Mouse (Mus musculus) myocyte (in vitro differentiated cells): ENCODE measurements around the gene Slco3a1. TPM values are rescaled to one million over a fixed set of nuclear protein-coding genes. Genes with fewer than 3 reads are reported as not detected.

Experiments used
- H3K27me3 ChIP-seq: one replicate; pipeline ENCODE4 v1.6.1; 2011; ENCODE audit not compliant: control insufficient read depth, insufficient read depth, insufficient read length
- H3K36me3 ChIP-seq: one replicate; pipeline ENCODE4 v1.6.1; 2011; ENCODE audit not compliant: control insufficient read depth, insufficient read depth
- H3K4me2 ChIP-seq: one replicate; pipeline ENCODE4 v1.6.1; 2011; ENCODE audit warnings: low read depth, control low read depth
- H3K4me3 ChIP-seq: one replicate; pipeline ENCODE4 v1.5.1; 2011; ENCODE audit warnings: mild to moderate bottlenecking, control low read depth, moderate library complexity
- H3K79me2 ChIP-seq: one replicate; pipeline ENCODE4 v1.6.1; 2011; ENCODE audit not compliant: control insufficient read depth, insufficient read depth
- H3ac ChIP-seq: one replicate; pipeline ENCODE4 v1.6.1; 2011; ENCODE audit not compliant: control insufficient read depth, insufficient read length
- CEBPB ChIP-seq: IDR thresholded peaks from 2 replicates; pipeline ENCODE4 v1.6.1; 2011; ENCODE audit warnings: mild to moderate bottlenecking, moderate library complexity; ENCODE audit not compliant: poor library complexity, insufficient read depth, severe bottlenecking
- E2F4 ChIP-seq: IDR thresholded peaks from one replicate; pipeline ENCODE4 v1.6.1; 2011; ENCODE audit warnings: mild to moderate bottlenecking, control low read depth, moderate library complexity; ENCODE audit not compliant: insufficient read depth
- MAX ChIP-seq: IDR thresholded peaks from one replicate; pipeline ENCODE4 v1.6.1; 2011; ENCODE audit warnings: low read depth, mild to moderate bottlenecking, control low read depth
- MYOD1 ChIP-seq, 3 experiments: IDR thresholded peaks; one replicate each; pipeline ENCODE4 v1.6.1; 2011; ENCODE audit warnings: control low read depth in 2 of 3, low read depth in 2 of 3, mild to moderate bottlenecking in 2 of 3, moderate library complexity in 1 of 3; ENCODE audit not compliant: insufficient read length in 2 of 3, control insufficient read depth in 1 of 3
- MYOG ChIP-seq, 3 experiments: IDR thresholded peaks; one replicate each; pipeline ENCODE4 v1.6.1; 2011; ENCODE audit warnings: control low read depth in 2 of 3, low read depth in 2 of 3, mild to moderate bottlenecking in 2 of 3; ENCODE audit not compliant: insufficient read length in 2 of 3, control insufficient read depth in 1 of 3, insufficient read depth in 1 of 3
- POLR2A ChIP-seq: IDR thresholded peaks from one replicate; pipeline ENCODE4 v1.6.1; 2011; ENCODE audit warnings: low read depth, mild to moderate bottlenecking, control low read depth, moderate library complexity; ENCODE audit not compliant: insufficient read length
- POLR2AphosphoS2 ChIP-seq: IDR thresholded peaks from one replicate; pipeline ENCODE4 v1.6.1; 2011; ENCODE audit warnings: low read depth, control low read depth; ENCODE audit not compliant: insufficient read length
- REST ChIP-seq: IDR thresholded peaks from one replicate; pipeline ENCODE4 v1.6.1; 2011; ENCODE audit warnings: mild to moderate bottlenecking, control low read depth, moderate library complexity; ENCODE audit not compliant: insufficient read depth, insufficient read length
- SRF ChIP-seq: IDR thresholded peaks from one replicate; pipeline ENCODE4 v1.6.1; 2011; ENCODE audit warnings: low read depth; ENCODE audit not compliant: control insufficient read depth, insufficient read length
- TCF12 ChIP-seq: IDR thresholded peaks from one replicate; pipeline ENCODE4 v1.6.1; 2011; ENCODE audit warnings: mild to moderate bottlenecking, control low read depth; ENCODE audit not compliant: poor library complexity, insufficient read depth, severe bottlenecking
- TCF3 ChIP-seq: IDR thresholded peaks from one replicate; pipeline ENCODE4 v1.6.1; 2011; ENCODE audit warnings: low read depth, control low read depth; ENCODE audit not compliant: insufficient read length
- USF1 ChIP-seq: IDR thresholded peaks from one replicate; pipeline ENCODE4 v1.6.1; 2011; ENCODE audit warnings: low read depth, mild to moderate bottlenecking, control low read depth, moderate library complexity
- polyA plus RNA-seq: library from polyadenylated mRNA; unstranded; fragments of >200 nt; fragmentation: generic; extraction: Trizol; gene quantifications from one replicate; pipeline ENCODE4 v1.2.1, GENCODE M21; 2012; ENCODE audit warnings: missing spikeins

Gene Slco3a1
- polyA plus RNA-seq, 1 experiment, result 50.7 TPM

DNA sequence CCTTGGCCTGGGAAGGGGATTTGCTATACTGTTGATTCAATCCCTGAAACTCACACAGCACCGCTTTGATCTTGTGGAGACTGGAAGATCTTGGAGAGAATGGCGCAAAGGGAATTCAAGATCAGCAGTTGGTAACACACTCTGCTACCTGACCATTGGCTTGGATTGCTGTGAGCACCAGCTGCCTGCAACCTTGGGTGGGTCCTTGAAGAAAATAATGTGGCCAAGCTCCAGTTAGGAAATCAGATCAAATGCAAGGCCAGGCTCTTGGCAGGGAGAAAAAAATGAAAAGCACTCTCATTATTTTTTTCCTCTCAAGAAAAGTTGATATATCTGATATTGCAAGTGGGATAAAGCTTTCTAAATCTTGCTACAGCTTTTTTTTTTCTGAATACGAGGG, 298.3 kb downstream of the Slco3a1 start:
- Histone ChIP-seq H3K27me3 (no peaks in the 10 kb centered on the region), H3K4me3 (no peak overlapping the region), H3K4me2 (no peak overlapping the region), H3K36me3 (no peaks in the 10 kb centered on the region), H3ac (no peak overlapping the region), H3K79me2 (no peaks in the 10 kb centered on the region)
- no peak for TF ChIP-seq MAX
- TF ChIP-seq USF1, result no peak
- no peak for TF ChIP-seq POLR2AphosphoS2
- no peak for TF ChIP-seq E2F4
- TF ChIP-seq REST, result no peak
- no peak for TF ChIP-seq TCF3
- no peak for TF ChIP-seq MYOG (IDR thresholded peaks at IDR 0.05; ENCODE audit: control insufficient read depth in 1 of 3, insufficient read depth in 1 of 3, insufficient read length in 2 of 3, low read depth in 2 of 3)

- Histone ChIP-seq H3K4me3 (no peak overlapping the region), H3ac (no peak overlapping the region), H3K27me3 (no peaks in the 10 kb centered on the region), H3K79me2 (no peaks in the 10 kb centered on the region), H3K36me3 (no peaks in the 10 kb centered on the region), H3K4me2 (no peak overlapping the region)
- TF ChIP-seq MAX (no peak), MYOG (IDR thresholded peaks at IDR 0.05; ENCODE audit: control insufficient read depth in 1 of 3, insufficient read depth in 1 of 3, insufficient read length in 2 of 3, low read depth in 2 of 3) (no peak), POLR2A (no peak), TCF3 (no peak), CEBPB (no peak), MYOD1 (IDR thresholded peaks at IDR 0.05; ENCODE audit: control insufficient read depth in 1 of 3, insufficient read length in 2 of 3, low read depth in 2 of 3) (no peak), USF1 (no peak), E2F4 (no peak), TCF12 (no peak), SRF (no peak), POLR2AphosphoS2 (no peak), REST (no peak)
Observed at GRCm38 (mm10) chr7:74252066-74252465, 302.5 kb downstream of the Slco3a1 start.

GRCm38 (mm10) chr7:74241236-74241635, 313.3 kb downstream of the Slco3a1 start:
- Histone ChIP-seq H3K36me3 (no peaks in the 10 kb centered on the region), H3ac (no peak overlapping the region), H3K27me3 (no peaks in the 10 kb centered on the region), H3K79me2 (no peaks in the 10 kb centered on the region), H3K4me3 (no peak overlapping the region), H3K4me2 (no peak overlapping the region)
- TF ChIP-seq TCF3, result no peak

DNA sequence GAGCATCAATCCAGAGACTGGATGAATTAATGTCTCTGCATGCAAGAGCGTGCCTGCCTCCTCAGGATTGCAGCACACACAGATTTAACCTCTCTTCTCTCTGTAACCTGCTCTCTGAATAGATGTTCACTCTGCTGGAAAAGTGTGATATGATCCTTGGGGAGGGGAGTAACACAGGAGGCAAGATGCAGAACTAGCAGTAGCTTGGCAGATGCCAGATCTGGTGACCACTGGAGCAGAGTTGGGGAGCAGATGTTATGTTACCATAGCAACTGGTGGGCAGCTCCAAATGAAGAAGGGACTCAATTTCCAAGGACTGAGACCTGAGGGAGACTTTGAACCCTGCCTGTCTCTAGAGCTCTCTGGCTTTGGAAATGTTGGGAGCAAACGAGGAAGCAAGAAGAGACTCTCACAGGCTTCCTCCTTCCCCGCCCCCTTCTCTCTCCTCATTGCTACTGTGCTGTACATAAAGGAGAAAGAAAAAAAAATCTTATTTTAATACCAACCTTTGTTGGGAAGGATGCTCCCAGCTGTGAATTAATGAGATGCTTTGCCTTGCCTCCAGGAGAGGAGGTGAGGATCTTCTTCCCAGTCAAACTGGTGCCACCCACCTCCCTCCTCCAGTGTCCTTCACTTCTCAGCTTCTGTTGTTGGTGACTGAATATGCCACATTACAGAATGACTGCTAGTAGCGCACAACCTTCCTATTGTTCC, 314.0 kb downstream of the Slco3a1 start:
- Histone ChIP-seq H3K4me2 (no peak overlapping the region), H3K27me3 (no peaks in the 10 kb centered on the region), H3K36me3 (no peaks in the 10 kb centered on the region), H3ac (no peak overlapping the region), H3K79me2 (no peaks in the 10 kb centered on the region), H3K4me3 (no peak overlapping the region)
- TF ChIP-seq POLR2A, result no peak
- no peak for TF ChIP-seq POLR2AphosphoS2
- TF ChIP-seq USF1, result no peak
- no peak for TF ChIP-seq MAX
- no peak for TF ChIP-seq E2F4
- TF ChIP-seq TCF12, result no peak
- TF ChIP-seq MYOD1 (IDR thresholded peaks at IDR 0.05; ENCODE audit: control insufficient read depth in 1 of 3, insufficient read length in 2 of 3, low read depth in 2 of 3), result no peak
- TF ChIP-seq REST, result no peak
- TF ChIP-seq CEBPB, result no peak
- TF ChIP-seq SRF, result no peak
- TF ChIP-seq TCF3, result no peak
- no peak for TF ChIP-seq MYOG (IDR thresholded peaks at IDR 0.05; ENCODE audit: control insufficient read depth in 1 of 3, insufficient read depth in 1 of 3, insufficient read length in 2 of 3, low read depth in 2 of 3)
